Mouse (Mus musculus): ENCODE measurements around the gene Esr2.

- TF ChIP-seq GATA1 (IDR thresholded peaks at IDR 0.05; ENCODE audit: low read length) (no peak), TAL1 (IDR thresholded peaks at IDR 0.05; ENCODE audit: low read length) (no peak)
These were observed 48.2 kb downstream of the Esr2 start for GRCm38 (mm10) chr12:76128831-76129230.
